Mouse (Mus musculus) midbrain, embryonic 13.5 days (tissue): ENCODE results near the gene Atf3. TPM values are rescaled to one million over a fixed set of nuclear protein-coding genes. Genes with fewer than 3 reads are reported as not detected.

Experiments used
- ATAC-seq: fragments of 200-750 bp; cut with Nextera tagmentation; 2 replicates; pipeline ENCODE4 v1.8.0; 2017; ENCODE audit warnings: mild to moderate bottlenecking, moderate TSS enrichment, moderate library complexity
- H3K27ac ChIP-seq: fragments of 300-500 bp; sonication (generic); 2 replicates; pipeline ENCODE4 v1.5.1; 2015; ENCODE audit warnings: inconsistent platforms, mild to moderate bottlenecking, moderate library complexity
- H3K27me3 ChIP-seq: fragments of 300-500 bp; sonication (generic); 2 replicates; pipeline ENCODE4 v1.6.1; 2015; ENCODE audit warnings: mild to moderate bottlenecking, inconsistent platforms
- H3K36me3 ChIP-seq: fragments of 300-500 bp; sonication (generic); 2 replicates; pipeline ENCODE4 v1.6.1; 2015; ENCODE audit warnings: mild to moderate bottlenecking, inconsistent platforms
- H3K4me1 ChIP-seq: fragments of 300-500 bp; sonication (generic); replicated peaks from 2 replicates; pipeline ENCODE4 v1.6.1; 2015; ENCODE audit warnings: inconsistent platforms
- H3K4me2 ChIP-seq: fragments of 300-500 bp; sonication (generic); replicated peaks from 2 replicates; pipeline ENCODE4 v1.6.1; 2015; ENCODE audit warnings: moderate library complexity, mild to moderate bottlenecking, inconsistent platforms
- H3K4me3 ChIP-seq: fragments of 300-500 bp; sonication (generic); replicated peaks from 2 replicates; pipeline ENCODE4 v1.5.1; 2015; ENCODE audit warnings: mild to moderate bottlenecking, inconsistent platforms
- H3K9ac ChIP-seq: fragments of 300-500 bp; sonication (generic); replicated peaks from 2 replicates; pipeline ENCODE4 v1.6.1; 2015; ENCODE audit warnings: mild to moderate bottlenecking, inconsistent platforms
- H3K9me3 ChIP-seq: fragments of 300-500 bp; sonication (generic); 2 replicates; pipeline ENCODE4 v1.6.1; 2016; ENCODE audit warnings: mild to moderate bottlenecking, inconsistent platforms
- WGBS: fragments of 180-500 bp; shearing (Covaris S2); methylation state at CpG from one replicate; pipeline ENCODE4 v1.1.7; 2015; 5-methylcytosine and 5-hydroxymethylcytosine counted together
- polyA plus RNA-seq: library from polyadenylated mRNA; unstranded; fragments of >200 nt; fragmentation: Nextera tagmentation; extraction: Ambion mirVana; gene quantifications from 2 replicates; pipeline ENCODE4 v1.2.1, GENCODE M21; 2015

The Atf3 gene
- polyA plus RNA-seq, 1 experiment from 2014 or later, result 0.83 TPM

- ATAC-seq, result no peak
- Histone ChIP-seq H3K4me3 (no peak overlapping the region), H3K4me2 (no peak overlapping the region), H3K9ac (no peak overlapping the region), H3K27me3 (no peaks in the 10 kb centered on the region), H3K27ac (no peak overlapping the region), H3K4me1 (no peaks in the 10 kb centered on the region), H3K36me3 (peaks cover 9% of the 10 kb centered on the region), H3K9me3 (no peaks in the 10 kb centered on the region)
- 94% methylated on average over 3 of the region's 3 CpGs for WGBS
Measured at GRCm38 (mm10) chr1:191249975-191250374, 32.1 kb upstream of the Atf3 start.

GRCm38 (mm10) chr1:191248423-191248822 lies 30.6 kb upstream of the Atf3 start:
- ATAC-seq, result no peak
- H3K4me3 ChIP-seq, result no peak overlapping the region
- H3K4me1 ChIP-seq, result no peaks in the 10 kb centered on the region
- no peak overlapping the region for H3K27ac ChIP-seq
- no peak overlapping the region for H3K4me2 ChIP-seq
- no peak overlapping the region for H3K9ac ChIP-seq
- peaks cover 9% of the 10 kb centered on the region for H3K36me3 ChIP-seq
- no peaks in the 10 kb centered on the region for H3K9me3 ChIP-seq
- H3K27me3 ChIP-seq, result no peaks in the 10 kb centered on the region
- 79% methylated on average over 1 of the region's 1 CpGs for whole genome bisulfite sequencing

GRCm38 (mm10) chr1:191247561-191247960 lies 29.7 kb upstream of the Atf3 start:
- no peak for ATAC-seq
- Histone ChIP-seq H3K9ac (no peak overlapping the region), H3K27ac (no peak overlapping the region), H3K4me3 (no peak overlapping the region), H3K9me3 (no peaks in the 10 kb centered on the region), H3K4me1 (0 out of 2 replicates have a peak, but pooled peaks cover under 1% of the 10 kb centered on the region), H3K27me3 (no peaks in the 10 kb centered on the region), H3K4me2 (no peak overlapping the region), H3K36me3 (peaks cover 9% of the 10 kb centered on the region)
- 98% methylated on average over 1 of the region's 1 CpGs for WGBS

DNA sequence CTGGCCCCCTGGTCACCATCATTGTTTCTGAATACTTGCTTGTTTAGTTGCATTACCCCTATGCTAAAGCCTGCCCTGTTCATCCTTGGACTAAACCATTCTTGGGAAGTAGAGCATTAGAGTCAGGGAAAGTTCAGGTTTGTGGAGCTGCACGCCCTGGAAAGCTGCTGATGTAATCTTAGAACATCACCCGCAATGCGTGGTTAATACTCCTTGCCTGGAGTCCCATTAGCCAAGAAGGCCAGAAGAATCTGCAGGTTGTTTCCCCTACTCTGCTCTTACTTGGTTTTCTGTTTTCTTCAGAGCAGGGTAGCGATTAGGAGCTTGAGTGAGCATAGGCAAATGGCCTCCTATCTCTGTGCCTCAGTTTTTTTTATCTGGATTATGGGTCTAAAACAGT lies 26.0 kb upstream of the Atf3 start:
- Histone ChIP-seq H3K9ac (no peak overlapping the region), H3K4me1 (peaks cover 7% of the 10 kb centered on the region; the same call in 1 of the 2 replicates), H3K4me2 (no peak overlapping the region), H3K27me3 (no peaks in the 10 kb centered on the region), H3K4me3 (no peak overlapping the region), H3K27ac (no peak overlapping the region), H3K36me3 (peaks cover 9% of the 10 kb centered on the region), H3K9me3 (no peaks in the 10 kb centered on the region)
- no peak for ATAC-seq
- WGBS, result 93% methylated on average over 4 of the region's 4 CpGs

GRCm38 (mm10) chr1:191242065-191242698 lies 24.3 kb upstream of the Atf3 start:
- peaks cover 9% of the 10 kb centered on the region for H3K36me3 ChIP-seq
- H3K9ac ChIP-seq, result no peak overlapping the region
- 46% methylated on average over 12 of the region's 12 CpGs for WGBS
- H3K4me2 ChIP-seq, result 0 out of 2 replicates have a peak overlapping the region, but pooled peaks have one; percentile 7
- H3K4me3 ChIP-seq, result no peak overlapping the region
- H3K27ac ChIP-seq, result peak overlapping the region; percentile 49; the same call in 1 of the 2 replicates
- H3K27me3 ChIP-seq, result no peaks in the 10 kb centered on the region
- peak; percentile 89 for ATAC-seq
- no peaks in the 10 kb centered on the region for H3K9me3 ChIP-seq
- H3K4me1 ChIP-seq, result peaks cover 7% of the 10 kb centered on the region; the same call in 1 of the 2 replicates

- peaks cover 9% of the 10 kb centered on the region for H3K36me3 ChIP-seq
- H3K9me3 ChIP-seq, result no peaks in the 10 kb centered on the region
- no peak overlapping the region for H3K27ac ChIP-seq
- H3K9ac ChIP-seq, result no peak overlapping the region
- no peak overlapping the region for H3K4me2 ChIP-seq
- 93% methylated on average over 1 of the region's 1 CpGs for WGBS
- H3K4me1 ChIP-seq, result peaks cover 7% of the 10 kb centered on the region; the same call in 1 of the 2 replicates
- no peak for ATAC-seq
- no peak overlapping the region for H3K4me3 ChIP-seq
- no peaks in the 10 kb centered on the region for H3K27me3 ChIP-seq
Measured at GRCm38 (mm10) chr1:191241574-191241973, 23.7 kb upstream of the Atf3 start.

- Histone ChIP-seq H3K4me2 (no peak overlapping the region), H3K27ac (no peak overlapping the region), H3K9me3 (no peaks in the 10 kb centered on the region), H3K27me3 (no peaks in the 10 kb centered on the region), H3K9ac (no peak overlapping the region), H3K4me1 (peaks cover 7% of the 10 kb centered on the region; the same call in 1 of the 2 replicates), H3K4me3 (no peak overlapping the region), H3K36me3 (no peaks in the 10 kb centered on the region)
- no peak for ATAC-seq
- WGBS, result 83% methylated on average over 4 of the region's 4 CpGs
Measured at GRCm38 (mm10) chr1:191239602-191240001, 21.8 kb upstream of the Atf3 start.

- Histone ChIP-seq H3K27ac (no peak overlapping the region), H3K9ac (no peak overlapping the region), H3K4me3 (no peak overlapping the region), H3K4me2 (no peak overlapping the region), H3K36me3 (0 out of 2 replicates have a peak, but pooled peaks cover 2% of the 10 kb centered on the region), H3K4me1 (no peaks in the 10 kb centered on the region), H3K27me3 (no peaks in the 10 kb centered on the region), H3K9me3 (no peaks in the 10 kb centered on the region)
- WGBS, result 90% methylated on average over 6 of the region's 6 CpGs
- no peak for ATAC-seq
Measured at GRCm38 (mm10) chr1:191235788-191236542, 18.1 kb upstream of the Atf3 start.

- Histone ChIP-seq H3K9me3 (no peaks in the 10 kb centered on the region), H3K4me2 (no peak overlapping the region), H3K27ac (no peak overlapping the region), H3K4me3 (no peak overlapping the region), H3K27me3 (no peaks in the 10 kb centered on the region), H3K36me3 (0 out of 2 replicates have a peak, but pooled peaks cover 2% of the 10 kb centered on the region), H3K4me1 (no peaks in the 10 kb centered on the region), H3K9ac (no peak overlapping the region)
- no peak for ATAC-seq
- WGBS, result 95% methylated on average over 4 of the region's 4 CpGs
Measured at GRCm38 (mm10) chr1:191234837-191235236, 17.0 kb upstream of the Atf3 start.

DNA sequence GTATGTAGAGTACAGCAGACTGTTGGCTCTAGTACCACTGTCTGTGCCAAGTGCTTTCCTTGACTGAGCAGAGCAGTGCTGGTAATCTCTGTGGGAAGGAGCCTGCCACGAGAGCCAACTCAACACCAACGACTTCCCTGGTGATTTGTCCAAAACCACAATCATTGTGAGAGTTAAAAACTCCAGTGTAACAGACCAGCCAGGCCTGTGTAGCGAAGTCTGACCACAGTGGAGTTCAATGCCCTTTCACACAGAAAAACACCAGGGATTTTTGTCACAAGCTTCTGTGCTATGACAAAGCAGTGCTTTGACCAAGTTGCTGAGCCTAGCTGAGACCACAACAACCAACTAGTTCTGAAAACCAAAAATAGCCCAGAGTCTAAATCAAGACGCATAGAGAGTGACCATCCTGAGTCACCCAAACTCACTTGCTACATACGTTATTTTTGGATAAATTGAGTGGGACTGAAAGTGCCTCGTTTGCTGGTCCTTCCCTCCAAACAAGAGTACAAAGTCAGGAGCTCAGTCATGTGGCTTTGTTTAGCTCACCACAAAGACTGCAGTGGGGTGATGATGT lies 12.6 kb upstream of the Atf3 start:
- Histone ChIP-seq H3K9ac (no peak overlapping the region), H3K9me3 (no peaks in the 10 kb centered on the region), H3K4me3 (no peak overlapping the region), H3K4me2 (no peak overlapping the region), H3K27ac (no peak overlapping the region), H3K27me3 (no peaks in the 10 kb centered on the region), H3K4me1 (peaks cover 4% of the 10 kb centered on the region), H3K36me3 (0 out of 2 replicates have a peak, but pooled peaks cover 2% of the 10 kb centered on the region)
- no peak for ATAC-seq
- 81% methylated on average over 6 of the region's 6 CpGs for WGBS

DNA sequence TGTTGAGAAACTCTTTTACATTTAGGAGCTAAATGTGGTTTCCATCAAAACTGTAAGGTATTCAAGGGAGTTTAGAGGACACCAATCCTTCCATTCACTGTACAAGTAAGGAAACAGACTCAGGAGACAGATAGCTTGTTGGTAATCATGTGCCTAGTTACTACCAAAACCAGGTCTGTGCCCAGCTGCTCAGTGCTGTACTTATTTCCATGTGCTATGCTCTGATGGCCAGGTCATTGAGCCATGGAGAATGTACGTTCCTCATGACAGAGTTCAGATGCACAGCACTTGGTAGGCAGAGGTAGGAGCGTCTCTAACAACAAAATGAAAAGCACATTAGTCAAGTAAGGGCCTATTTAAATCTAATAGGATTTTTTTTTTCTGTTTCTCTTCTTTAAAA lies 8.7 kb upstream of the Atf3 start:
- Histone ChIP-seq H3K4me1 (peaks cover 19% of the 10 kb centered on the region), H3K4me3 (no peak overlapping the region), H3K9me3 (no peaks in the 10 kb centered on the region), H3K27ac (no peak overlapping the region), H3K27me3 (no peaks in the 10 kb centered on the region), H3K9ac (no peak overlapping the region), H3K4me2 (no peak overlapping the region), H3K36me3 (0 out of 2 replicates have a peak, but pooled peaks cover 2% of the 10 kb centered on the region)
- no peak for ATAC-seq
- WGBS, result 80% methylated on average over 2 of the region's 2 CpGs

- no peak overlapping the region for H3K4me2 ChIP-seq
- no peak overlapping the region for H3K9ac ChIP-seq
- H3K9me3 ChIP-seq, result no peaks in the 10 kb centered on the region
- no peaks in the 10 kb centered on the region for H3K27me3 ChIP-seq
- 86% methylated on average over 2 of the region's 2 CpGs for WGBS
- no peak overlapping the region for H3K4me3 ChIP-seq
- H3K36me3 ChIP-seq, result no peaks in the 10 kb centered on the region
- no peak for ATAC-seq
- H3K4me1 ChIP-seq, result peaks cover 19% of the 10 kb centered on the region
- H3K27ac ChIP-seq, result no peak overlapping the region
Measured at GRCm38 (mm10) chr1:191225771-191226170, 7.9 kb upstream of the Atf3 start.
